Mouse (Mus musculus) E14TG2a.4 (cell line): ENCODE measurements around the gene Pigu.

Experiments used
- H3K27me3 ChIP-seq: 2 replicates; pipeline ENCODE4 v1.6.1; 2014; ENCODE audit warnings: low read length, control low read depth; ENCODE audit not compliant: insufficient read depth
- H3K36me3 ChIP-seq: 2 replicates; pipeline ENCODE4 v1.6.1; 2014; ENCODE audit warnings: low read length, control low read depth; ENCODE audit not compliant: insufficient read depth
- H3K4me1 ChIP-seq: replicated peaks from 2 replicates; pipeline ENCODE4 v1.6.1; 2014; ENCODE audit warnings: low read depth, low read length, control low read depth
- H3K4me3 ChIP-seq: replicated peaks from 2 replicates; pipeline ENCODE4 v1.5.1; 2014; ENCODE audit warnings: mild to moderate bottlenecking, low read length
- H3K9me3 ChIP-seq: 2 replicates; pipeline ENCODE4 v1.6.1; 2014; ENCODE audit warnings: low read length, control low read depth
- CTCF ChIP-seq: conservative IDR thresholded peaks from 2 replicates; pipeline ENCODE4 v1.5.1; 2014; ENCODE audit warnings: low read length
- NANOG ChIP-seq: IDR thresholded peaks from 2 replicates; pipeline ENCODE4 v1.6.1; 2014; ENCODE audit warnings: borderline replicate concordance, low read length, mixed read lengths
- POU5F1 ChIP-seq: IDR thresholded peaks from 2 replicates; pipeline ENCODE4 v1.6.1; 2014; ENCODE audit warnings: low read length, borderline replicate concordance

Gene Pigu

GRCm38 (mm10) chr2:155356971-155357591, at the start of gene Pigu:
Gene Pigu, minus strand, starts transcription at chr2:155357430.
- Histone ChIP-seq H3K27me3 (no peaks in the 10 kb centered on the region; the same call in 1 of the 2 replicates), H3K9me3 (no peaks in the 10 kb centered on the region), H3K36me3 (no peaks in the 10 kb centered on the region), H3K4me3 (peak within 1 kb of the TSS; percentile 98), H3K4me1 (peaks cover 11% of the 10 kb centered on the region)
- TF ChIP-seq CTCF (no peak), NANOG (no peak), POU5F1 (no peak)

- H3K4me3 ChIP-seq: no peak overlapping the region
These were observed 47.4 kb upstream of the Pigu start for GRCm38 (mm10) chr2:155404635-155405034.

GRCm38 (mm10) chr2:155401926-155402325, 44.7 kb upstream of the Pigu start:
- H3K4me3 ChIP-seq: no peak overlapping the region
- TF ChIP-seq CTCF: no peak
- TF ChIP-seq POU5F1: no peak
- no peak for TF ChIP-seq NANOG
- no peaks in the 10 kb centered on the region for H3K9me3 ChIP-seq
- no peaks in the 10 kb centered on the region for H3K27me3 ChIP-seq
- peaks cover 38% of the 10 kb centered on the region for H3K36me3 ChIP-seq
- H3K4me1 ChIP-seq: peaks cover 6% of the 10 kb centered on the region; the same call in 1 of the 2 replicates

More at GRCm38 (mm10) chr2:155404635-155405034, 47.4 kb upstream of the Pigu start:
- Histone ChIP-seq H3K27me3 (no peaks in the 10 kb centered on the region), H3K36me3 (peaks cover 52% of the 10 kb centered on the region), H3K9me3 (no peaks in the 10 kb centered on the region), H3K4me1 (peaks cover 6% of the 10 kb centered on the region; the same call in 1 of the 2 replicates)
- TF ChIP-seq CTCF (no peak), POU5F1 (no peak), NANOG (no peak)

GRCm38 (mm10) chr2:155400276-155400675, 43.0 kb upstream of the Pigu start:
- no peak for TF ChIP-seq CTCF
- TF ChIP-seq POU5F1: no peak
- no peak for TF ChIP-seq NANOG
- no peak overlapping the region for H3K4me3 ChIP-seq
- H3K27me3 ChIP-seq: no peaks in the 10 kb centered on the region
- H3K9me3 ChIP-seq: no peaks in the 10 kb centered on the region
- H3K36me3 ChIP-seq: peaks cover 26% of the 10 kb centered on the region
- H3K4me1 ChIP-seq: peaks cover 6% of the 10 kb centered on the region; the same call in 1 of the 2 replicates

- Histone ChIP-seq H3K4me1 (no peaks in the 10 kb centered on the region), H3K4me3 (no peak overlapping the region), H3K27me3 (no peaks in the 10 kb centered on the region), H3K36me3 (peaks cover 20% of the 10 kb centered on the region), H3K9me3 (no peaks in the 10 kb centered on the region)
- TF ChIP-seq POU5F1 (no peak), CTCF (no peak), NANOG (no peak)
These were observed 37.4 kb upstream of the Pigu start for GRCm38 (mm10) chr2:155394586-155394985.

GRCm38 (mm10) chr2:155388573-155388972, 31.3 kb upstream of the Pigu start:
- Histone ChIP-seq H3K4me1 (peaks cover 29% of the 10 kb centered on the region), H3K4me3 (no peak overlapping the region), H3K9me3 (no peaks in the 10 kb centered on the region), H3K27me3 (peaks cover 17% of the 10 kb centered on the region), H3K36me3 (peaks cover 13% of the 10 kb centered on the region; the same call in 1 of the 2 replicates)
- TF ChIP-seq NANOG (no peak), CTCF (no peak), POU5F1 (no peak)

- peaks cover 39% of the 10 kb centered on the region for H3K4me1 ChIP-seq
- H3K9me3 ChIP-seq: no peaks in the 10 kb centered on the region
- H3K27me3 ChIP-seq: peaks cover 23% of the 10 kb centered on the region
- TF ChIP-seq NANOG: no peak
- peak; percentile 31; the same call in 1 of the 2 replicates for TF ChIP-seq CTCF
- no peak for TF ChIP-seq POU5F1
- peaks cover 13% of the 10 kb centered on the region; the same call in 1 of the 2 replicates for H3K36me3 ChIP-seq
- H3K4me3 ChIP-seq: peak overlapping the region; percentile 71
These were observed 29.8 kb upstream of the Pigu start for GRCm38 (mm10) chr2:155387052-155387451.

GRCm38 (mm10) chr2:155386534-155386899, 29.3 kb upstream of the Pigu start:
- peaks cover 40% of the 10 kb centered on the region for H3K4me1 ChIP-seq
- no peak for TF ChIP-seq NANOG
- H3K27me3 ChIP-seq: peaks cover 23% of the 10 kb centered on the region
- H3K4me3 ChIP-seq: peak overlapping the region; percentile 71
- H3K9me3 ChIP-seq: no peaks in the 10 kb centered on the region
- H3K36me3 ChIP-seq: peaks cover 13% of the 10 kb centered on the region; the same call in 1 of the 2 replicates
